Mouse (Mus musculus): Measurements from ENCODE around the gene Lonp2.

DNA sequence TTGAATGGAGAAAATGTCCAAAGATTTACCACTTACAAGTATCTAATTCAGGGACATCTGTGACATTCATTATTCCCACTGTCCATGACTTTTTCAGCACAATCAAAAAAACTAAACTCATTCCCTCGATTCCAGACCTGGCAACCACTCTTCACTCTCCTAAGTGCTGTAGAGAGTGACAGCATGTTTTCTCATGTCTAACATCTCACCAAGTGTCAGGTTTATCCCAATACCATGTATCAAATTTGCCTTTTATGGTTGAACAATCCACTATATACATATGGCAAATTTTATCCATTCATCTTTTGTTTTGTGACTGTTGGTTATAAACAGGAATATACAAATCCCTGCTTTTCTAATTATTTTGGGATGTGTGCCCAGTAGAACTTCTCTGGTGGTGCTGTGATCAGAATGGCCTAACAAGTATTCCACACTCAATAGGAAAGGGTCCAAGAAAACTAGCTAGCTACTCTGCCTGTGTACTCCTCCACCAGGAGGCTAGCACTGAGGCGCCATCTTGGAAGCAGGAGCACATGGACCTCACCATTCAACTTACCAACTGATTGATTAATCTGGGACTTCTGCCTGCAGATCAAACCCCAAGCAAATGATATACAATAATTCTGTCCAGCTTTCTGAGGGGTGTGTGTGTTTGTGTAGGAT is 94.6 kb downstream of the Lonp2 start:
- TF ChIP-seq CEBPB (IDR thresholded peaks at IDR 0.05; ENCODE audit: insufficient read depth, poor library complexity, severe bottlenecking) (no peak), POLR2A (IDR thresholded peaks at IDR 0.05; ENCODE audit: insufficient read length, low read depth) (no peak), USF1 (IDR thresholded peaks at IDR 0.05; ENCODE audit: low read depth) (no peak), MAX (IDR thresholded peaks at IDR 0.05; ENCODE audit: low read depth) (no peak)
